ENCODE assay signal across 12 mouse cellular contexts in genomic region chr6:111866101-111866598, GRCm38 (mm10).
DNase-seq lines count a peak whose midpoint lies in the region; ATAC-seq lines count a peak whose summit lies in the region.
"Had no signal": no experiment of that assay in that cellular context is flagged by ENCODE, and none has a peak within 500 bp of the region (broad histone marks: within the 10 kb centered on the region; RNA-seq: fewer than 3 reads in every experiment).

No protein-coding gene starts in this region.

- 70% methylated on average over 3 of the region's 3 CpGs for WGBS in forebrain, embryonic 12.5 days
- WGBS in forebrain, embryonic 10.5 days = 78% methylated on average over 3 of the region's 3 CpGs
- WGBS in forebrain, embryonic 15.5 days = 34% methylated on average over 3 of the region's 3 CpGs

- H3K4me1 ChIP-seq in forebrain, embryonic 12.5 days = no peaks in the 10 kb centered on the region
- no peaks in the 10 kb centered on the region for H3K4me1 ChIP-seq in forebrain, embryonic 10.5 days
- no peaks in the 10 kb centered on the region for H3K4me1 ChIP-seq in forebrain, embryonic 15.5 days
- H3K4me1 ChIP-seq: embryonic facial prominence, embryonic 12.5 days had no signal

- H3K27me3 ChIP-seq in forebrain, embryonic 12.5 days = no peaks in the 10 kb centered on the region
- H3K27me3 ChIP-seq in forebrain, embryonic 10.5 days (ENCODE audit: poor library complexity, severe bottlenecking) = no peaks in the 10 kb centered on the region
- H3K27me3 ChIP-seq in forebrain, embryonic 15.5 days = no peaks in the 10 kb centered on the region
- H3K27me3 ChIP-seq: embryonic facial prominence, embryonic 12.5 days had no signal

- no peaks in the 10 kb centered on the region for H3K9me3 ChIP-seq in forebrain, embryonic 12.5 days
- H3K9me3 ChIP-seq in forebrain, embryonic 10.5 days = no peaks in the 10 kb centered on the region
- no peaks in the 10 kb centered on the region for H3K9me3 ChIP-seq in forebrain, embryonic 15.5 days
- H3K9me3 ChIP-seq: embryonic facial prominence, embryonic 12.5 days had no signal

- DNase-seq in forebrain, embryonic 10.5 days (ENCODE audit: extremely low spot score, low spot score) = no peak
- peak; percentile 96 for DNase-seq in brain, adult 2 months (ENCODE audit: low read depth, low spot score)
- DNase-seq in layer of hippocampus, postnatal 14 days (ENCODE audit: low spot score in 2 of 2) = peak; percentile 62 to 87
- DNase-seq in natural killer cell, adult 2 months (ENCODE audit: low spot score in 2 of 2) = no peak
- DNase-seq in thymus, postnatal 10 days (ENCODE audit: low spot score in 2 of 2) = no peak
- DNase-seq in lung, postnatal 10 days = no peak
- DNase-seq: adrenal gland, postnatal 25 days; gastrocnemius, postnatal 10 days; heart, postnatal 36 days had no signal

- no peak overlapping the region for H3K27ac ChIP-seq in forebrain, embryonic 12.5 days
- no peak overlapping the region for H3K27ac ChIP-seq in forebrain, embryonic 10.5 days
- H3K27ac ChIP-seq in forebrain, embryonic 15.5 days (replicated peaks) = peak overlapping the region; percentile 66
- H3K27ac ChIP-seq: embryonic facial prominence, embryonic 12.5 days had no signal

- H3K9ac ChIP-seq in forebrain, embryonic 12.5 days = no peak overlapping the region
- H3K9ac ChIP-seq in forebrain, embryonic 15.5 days (replicated peaks) = no peak overlapping the region
- H3K9ac ChIP-seq: embryonic facial prominence, embryonic 12.5 days had no signal

- no peaks in the 10 kb centered on the region for H3K36me3 ChIP-seq in forebrain, embryonic 12.5 days (replicated peaks)
- no peaks in the 10 kb centered on the region for H3K36me3 ChIP-seq in forebrain, embryonic 10.5 days (replicated peaks)
- H3K36me3 ChIP-seq in forebrain, embryonic 15.5 days = no peaks in the 10 kb centered on the region
- H3K36me3 ChIP-seq: embryonic facial prominence, embryonic 12.5 days had no signal

- ATAC-seq in forebrain, embryonic 12.5 days (ENCODE audit: low FRiP score) = peak; percentile 57; the same call in 1 of the 2 replicates
- ATAC-seq in forebrain, embryonic 15.5 days (replicated peaks) = peak; percentile 95

- no peak overlapping the region for H3K4me3 ChIP-seq in forebrain, embryonic 12.5 days (replicated peaks)
- no peak overlapping the region for H3K4me3 ChIP-seq in forebrain, embryonic 10.5 days
- H3K4me3 ChIP-seq in forebrain, embryonic 15.5 days = no peak overlapping the region
- H3K4me3 ChIP-seq: embryonic facial prominence, embryonic 12.5 days had no signal

- H3K4me2 ChIP-seq in forebrain, embryonic 12.5 days = no peak overlapping the region
- H3K4me2 ChIP-seq in forebrain, embryonic 15.5 days (replicated peaks) = no peak overlapping the region
- H3K4me2 ChIP-seq: embryonic facial prominence, embryonic 12.5 days had no signal

Comparison
In these comparisons a context has a peak if more than half of its experiments do, and no peak if none do; other contexts are left out.
1. DNase-seq: peak in brain, adult 2 months (single experiment) and layer of hippocampus, postnatal 14 days (2 of 2); none in forebrain, embryonic 10.5 days (single experiment), natural killer cell, adult 2 months (0 of 2), thymus, postnatal 10 days (0 of 2) and lung, postnatal 10 days (single experiment).